Mouse (Mus musculus) intestine, postnatal 0 days (tissue): ENCODE measurements around the gene Col23a1. TPM values are rescaled to one million over a fixed set of nuclear protein-coding genes. Genes with fewer than 3 reads are reported as not detected.
A peak's percentile ranks its signal among the peaks of the same experiment; 100 is the strongest.

Experiments used
- ATAC-seq: fragments of 200-750 bp; cut with Nextera tagmentation; 2 replicates; pipeline ENCODE4 v1.8.0; 2017; ENCODE audit warnings: mild to moderate bottlenecking, moderate TSS enrichment, moderate library complexity
- H3K27ac ChIP-seq: fragments of 300-500 bp; sonication (generic); 2 replicates; pipeline ENCODE4 v1.5.1; 2014; ENCODE audit warnings: mild to moderate bottlenecking, low read depth, low read length, moderate library complexity
- H3K27me3 ChIP-seq: fragments of 300-500 bp; sonication (generic); replicated peaks from 2 replicates; pipeline ENCODE4 v1.6.1; 2014; ENCODE audit warnings: low read length, mixed read lengths; ENCODE audit not compliant: control insufficient read depth, insufficient read depth
- H3K36me3 ChIP-seq: fragments of 300-500 bp; sonication (generic); 2 replicates; pipeline ENCODE4 v1.6.1; 2014; ENCODE audit warnings: mild to moderate bottlenecking, moderate library complexity; ENCODE audit not compliant: control insufficient read depth, insufficient read depth
- H3K4me1 ChIP-seq: fragments of 300-500 bp; sonication (generic); replicated peaks from 2 replicates; pipeline ENCODE4 v1.6.1; 2014; ENCODE audit warnings: antibody characterized with exemption, low read length, mixed read lengths; ENCODE audit not compliant: control insufficient read depth, insufficient read depth
- H3K4me2 ChIP-seq: fragments of 300-500 bp; sonication (generic); replicated peaks from 2 replicates; pipeline ENCODE4 v1.6.1; 2014; ENCODE audit warnings: low read depth, mild to moderate bottlenecking, moderate library complexity
- H3K4me3 ChIP-seq: fragments of 300-500 bp; sonication (generic); 2 replicates; pipeline ENCODE4 v1.5.1; 2014; ENCODE audit warnings: low read depth, low read length
- H3K9ac ChIP-seq: fragments of 300-500 bp; sonication (generic); 2 replicates; pipeline ENCODE4 v1.6.1; 2014; ENCODE audit warnings: mild to moderate bottlenecking, low read depth, low read length
- H3K9me3 ChIP-seq: fragments of 300-500 bp; sonication (generic); 2 replicates; pipeline ENCODE4 v1.6.1; 2016; ENCODE audit warnings: mixed run types; ENCODE audit not compliant: control insufficient read depth
- CTCF ChIP-seq: sonication (generic); IDR thresholded peaks from 2 replicates; pipeline ENCODE4 v1.5.1; 2016; ENCODE audit warnings: low read depth, mild to moderate bottlenecking, control low read depth, antibody characterized with exemption, moderate library complexity
- WGBS: fragments of 180-500 bp; shearing (Covaris S2); extraction: QIAGEN DNeasy Blood & Tissue Kit; methylation state at CpG from one replicate; pipeline ENCODE4 v1.1.7; 2014; 5-methylcytosine and 5-hydroxymethylcytosine counted together
- polyA plus RNA-seq: library from polyadenylated mRNA; unstranded; fragments of >200 nt; fragmentation: Nextera tagmentation; extraction: Ambion mirVana; gene quantifications from 2 replicates; pipeline ENCODE4 v1.2.1, GENCODE M21; 2015

Gene Col23a1
- polyA plus RNA-seq, 1 experiment from 2014 or later, result 4.6 TPM

DNA sequence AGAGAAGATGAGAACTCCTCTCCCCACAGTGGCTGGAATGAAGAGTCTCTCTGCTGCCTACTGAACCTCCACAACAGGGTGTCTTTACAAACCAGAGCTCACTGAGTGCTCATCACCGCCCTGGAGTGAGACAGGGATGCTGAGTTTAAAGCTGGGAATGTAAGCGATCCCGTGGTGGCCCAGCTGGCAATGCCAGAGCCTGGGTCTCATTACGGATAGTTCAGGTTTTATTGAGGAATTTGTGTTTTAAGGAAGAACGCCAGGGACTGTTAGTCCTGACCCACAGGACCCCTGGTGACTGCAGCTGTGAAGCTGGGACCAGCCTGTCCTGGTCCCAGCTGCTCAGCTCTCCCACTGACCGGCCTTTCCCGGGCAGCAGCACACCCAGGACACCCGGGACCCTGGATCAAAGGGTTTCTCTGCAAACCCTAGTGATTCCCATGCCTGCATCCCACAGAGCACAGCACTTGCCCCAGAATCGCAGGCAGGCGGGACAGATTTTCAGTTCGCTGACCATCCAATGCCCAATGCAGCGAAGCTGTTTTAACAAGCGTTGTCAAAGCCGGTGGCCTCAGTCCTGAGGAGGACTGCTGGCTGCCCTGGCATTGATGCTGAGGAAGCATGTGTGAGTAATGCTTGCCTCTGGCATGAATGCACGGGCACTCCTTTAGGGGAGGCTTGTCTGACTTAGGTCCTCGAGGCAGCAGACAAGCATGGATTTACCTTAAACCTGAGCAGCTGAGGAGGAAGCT is 139.9 kb downstream of the Col23a1 start:
- Histone ChIP-seq H3K9ac (no peak overlapping the region), H3K4me2 (no peak overlapping the region), H3K27me3 (no peaks in the 10 kb centered on the region), H3K27ac (no peak overlapping the region), H3K4me3 (no peak overlapping the region), H3K36me3 (no peaks in the 10 kb centered on the region), H3K9me3 (no peaks in the 10 kb centered on the region), H3K4me1 (no peaks in the 10 kb centered on the region)
- no peak for TF ChIP-seq CTCF
- 64% methylated on average over 16 of the region's 16 CpGs for WGBS
- no peak for ATAC-seq

GRCm38 (mm10) chr11:51430180-51430578 is 140.5 kb downstream of the Col23a1 start:
- Histone ChIP-seq H3K4me2 (no peak overlapping the region), H3K36me3 (no peaks in the 10 kb centered on the region), H3K9me3 (no peaks in the 10 kb centered on the region), H3K4me1 (no peaks in the 10 kb centered on the region), H3K4me3 (no peak overlapping the region), H3K27me3 (no peaks in the 10 kb centered on the region), H3K9ac (no peak overlapping the region), H3K27ac (no peak overlapping the region)
- 61% methylated on average over 8 of the region's 8 CpGs for WGBS
- no peak for ATAC-seq
- TF ChIP-seq CTCF, result no peak

- Histone ChIP-seq H3K27ac (no peak overlapping the region), H3K27me3 (no peaks in the 10 kb centered on the region), H3K36me3 (no peaks in the 10 kb centered on the region), H3K4me3 (no peak overlapping the region), H3K4me1 (no peaks in the 10 kb centered on the region), H3K4me2 (no peak overlapping the region; the same call in 1 of the 2 replicates), H3K9me3 (no peaks in the 10 kb centered on the region), H3K9ac (no peak overlapping the region)
- TF ChIP-seq CTCF, result no peak
- 66% methylated on average over 3 of the region's 3 CpGs for WGBS
- no peak for ATAC-seq
These were observed 141.6 kb downstream of the Col23a1 start for GRCm38 (mm10) chr11:51431287-51431686.

- Histone ChIP-seq H3K27me3 (no peaks in the 10 kb centered on the region), H3K4me3 (no peak overlapping the region), H3K4me1 (no peaks in the 10 kb centered on the region), H3K36me3 (no peaks in the 10 kb centered on the region), H3K9me3 (no peaks in the 10 kb centered on the region), H3K27ac (no peak overlapping the region), H3K9ac (no peak overlapping the region), H3K4me2 (peak overlapping the region; percentile 43)
- no peak for ATAC-seq
- no peak for TF ChIP-seq CTCF
- 56% methylated on average over 8 of the region's 8 CpGs for WGBS
These were observed 142.2 kb downstream of the Col23a1 start for GRCm38 (mm10) chr11:51431968-51432367.

DNA sequence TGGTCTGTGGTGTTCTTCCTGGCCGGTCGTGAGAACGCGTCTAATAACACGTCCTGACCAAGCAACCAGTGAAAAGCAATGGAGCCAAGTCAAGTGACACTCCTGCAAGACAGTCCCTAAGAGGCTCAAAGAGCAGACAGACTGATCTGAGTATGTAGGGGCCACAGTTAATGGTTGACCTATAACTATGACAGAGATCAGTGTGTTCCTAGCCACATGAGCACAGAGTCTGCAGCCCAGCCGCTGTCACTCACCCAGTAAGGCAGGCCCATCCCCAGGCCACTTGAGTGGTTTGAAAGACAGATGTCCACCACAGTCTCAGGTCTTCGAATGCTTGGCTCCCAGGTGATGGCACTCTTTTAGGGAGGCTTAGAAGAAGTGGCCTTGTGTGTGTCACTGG is 152.3 kb downstream of the Col23a1 start:
- WGBS, result 95% methylated on average over 7 of the region's 7 CpGs

GRCm38 (mm10) chr11:51442599-51442998 is 152.9 kb downstream of the Col23a1 start:
- no peak overlapping the region for H3K4me3 ChIP-seq
- no peaks in the 10 kb centered on the region for H3K27me3 ChIP-seq
- no peak for TF ChIP-seq CTCF
- H3K27ac ChIP-seq, result no peak overlapping the region
- no peaks in the 10 kb centered on the region for H3K9me3 ChIP-seq
- no peaks in the 10 kb centered on the region for H3K4me1 ChIP-seq
- H3K36me3 ChIP-seq, result no peaks in the 10 kb centered on the region
- no peak overlapping the region for H3K9ac ChIP-seq
- no peak for ATAC-seq
- 74% methylated on average over 8 of the region's 8 CpGs for WGBS
- no peak overlapping the region for H3K4me2 ChIP-seq

More for the DNA sequence above, 152.3 kb downstream of the Col23a1 start:
- H3K27ac ChIP-seq, result no peak overlapping the region
- H3K4me3 ChIP-seq, result no peak overlapping the region
- H3K9ac ChIP-seq, result no peak overlapping the region
- no peak overlapping the region for H3K4me2 ChIP-seq
- no peaks in the 10 kb centered on the region for H3K27me3 ChIP-seq
- no peak for ATAC-seq
- 0 out of 2 replicates have a peak, but pooled peaks cover 3% of the 10 kb centered on the region for H3K9me3 ChIP-seq
- no peak for TF ChIP-seq CTCF
- no peaks in the 10 kb centered on the region for H3K4me1 ChIP-seq
- no peaks in the 10 kb centered on the region for H3K36me3 ChIP-seq
